14 mouse cellular contexts compared by ENCODE assay signal in genomic region chr5:126606756-126607155, GRCm38 (mm10).
"Had no signal": no experiment of that assay in that cellular context is flagged by ENCODE, and none has a peak within 500 bp of the region (broad histone marks: within the 10 kb centered on the region; RNA-seq: fewer than 3 reads in every experiment).

No protein-coding gene starts in this region.

- DNase-seq: gastrocnemius, adult 2 months; gastrocnemius, postnatal 10 days; gastrocnemius, postnatal 25 days; heart, adult 18-20 months; heart, postnatal 10 days; heart, postnatal 4 days; kidney, adult 18-20 months; kidney, adult 8-10 months; kidney, postnatal 10 days; kidney, postnatal 25 days; kidney, postnatal 4 days; layer of hippocampus, adult 9-11 months; liver; liver, embryonic 13.5 days had no signal
